Mouse (Mus musculus) spleen, postnatal 14 days (tissue): ENCODE data around the gene Nhlrc3.

Source experiments
- DNase-seq, 2 experiments: peaks; one replicate each; pipeline ENCODE4 v3.0.0; 2021 to 2022; ENCODE audit warnings: low spot score in 2 of 2

The Nhlrc3 gene

DNA sequence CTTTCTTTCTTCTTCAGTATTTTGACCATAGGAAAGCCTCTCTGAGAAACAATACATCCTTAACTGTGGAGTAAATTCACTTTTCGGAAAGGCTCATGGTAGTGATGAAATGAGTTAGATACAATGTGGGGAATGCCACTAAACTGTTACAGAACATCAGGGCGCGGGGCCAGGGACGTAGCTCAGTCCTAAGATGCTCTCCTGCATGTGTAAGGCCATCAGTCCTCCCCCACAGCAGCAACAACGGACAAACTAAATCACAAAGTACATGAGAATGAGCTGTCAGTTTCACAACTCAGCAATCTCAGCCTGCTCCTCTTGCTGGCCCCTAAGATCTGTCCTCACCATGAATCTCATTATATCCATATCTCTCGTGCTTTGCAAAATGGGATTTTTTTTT is 8.6 kb downstream of the Nhlrc3 start:
- DNase-seq, result no peak

DNA sequence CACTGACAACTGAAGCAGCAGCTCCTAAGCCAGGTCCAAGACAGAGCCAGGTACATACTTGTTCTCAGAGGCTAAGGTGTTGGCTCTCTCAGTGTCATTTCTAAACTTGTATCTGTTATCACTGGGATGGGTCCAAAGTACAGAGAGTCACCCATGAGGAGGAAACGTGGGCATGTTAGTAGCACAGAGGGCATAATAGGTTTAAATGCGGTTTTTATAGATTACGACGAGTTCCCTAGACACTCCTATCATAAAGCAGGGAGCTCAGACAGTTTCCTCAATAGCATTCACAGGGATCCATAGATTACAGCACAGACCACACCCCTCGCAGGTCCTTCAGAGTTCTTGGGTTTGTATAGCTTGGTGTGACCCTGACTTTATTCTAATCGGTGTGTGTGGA is 9.1 kb downstream of the Nhlrc3 start:
- no peak for DNase-seq

DNA sequence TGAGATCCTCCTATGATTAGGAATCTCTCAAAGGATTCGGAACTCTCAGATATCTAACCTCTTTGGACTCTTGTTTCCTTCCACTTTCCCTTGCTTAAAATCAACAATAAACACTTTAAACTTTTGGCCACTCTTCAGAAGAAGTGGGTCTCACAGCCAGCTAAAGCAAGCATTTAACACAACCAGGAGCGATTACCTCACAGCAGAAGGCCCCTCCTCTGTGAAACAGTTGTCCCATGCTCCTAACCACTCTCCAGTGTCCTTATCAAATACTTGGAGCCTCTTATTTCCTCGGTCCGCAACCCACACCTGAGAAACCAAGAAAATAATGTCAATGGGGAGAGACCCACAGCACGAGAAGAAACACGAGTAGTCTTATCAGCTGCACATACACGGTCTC is 9.8 kb downstream of the Nhlrc3 start:
- DNase-seq, result no peak

DNA sequence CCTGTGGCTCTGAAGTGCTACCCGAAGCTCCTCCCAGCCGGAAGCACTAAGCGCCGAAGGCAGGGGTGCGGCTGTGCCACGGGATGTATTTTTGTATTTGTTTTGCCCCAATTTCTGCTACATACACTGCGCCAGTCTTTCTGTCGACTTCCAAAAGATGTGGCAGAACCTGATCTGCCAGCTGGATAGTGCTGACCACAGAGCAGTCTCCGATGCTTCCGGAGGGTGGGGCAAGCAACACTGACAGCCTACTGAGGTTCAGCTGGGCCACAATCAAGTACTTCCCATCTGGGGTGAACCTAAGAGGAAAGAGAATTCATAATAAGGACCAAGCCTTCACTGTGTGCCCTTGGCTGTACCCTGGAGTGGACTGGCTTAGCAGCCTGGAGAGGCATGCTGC is 10.8 kb downstream of the Nhlrc3 start:
- no peak for DNase-seq

DNA sequence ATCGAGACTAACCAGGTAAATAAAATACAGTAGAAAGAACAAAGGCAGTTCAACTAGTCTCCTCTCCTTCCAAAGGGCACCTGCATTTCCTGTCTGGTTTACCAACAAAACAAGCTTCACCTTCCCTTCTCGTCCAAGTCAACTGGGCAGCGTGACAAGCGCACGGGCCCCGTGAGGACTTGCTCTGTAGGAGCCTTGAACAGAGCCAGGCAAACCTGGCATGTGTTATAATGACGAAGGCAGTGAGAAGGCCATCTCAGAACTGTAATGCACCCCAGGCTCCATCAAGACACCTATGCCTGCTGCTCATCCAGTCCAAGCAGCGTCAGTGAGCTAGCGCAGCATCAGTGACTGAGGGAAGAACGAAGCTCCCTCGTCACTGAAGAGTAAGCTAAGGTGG is 12.5 kb downstream of the Nhlrc3 start:
- no peak for DNase-seq

- no peak for DNase-seq
Measured at GRCm38 (mm10) chr3:53448208-53448607, 14.9 kb downstream of the Nhlrc3 start.

- no peak for DNase-seq
Measured at GRCm38 (mm10) chr3:53446801-53447200, 16.3 kb downstream of the Nhlrc3 start.

- DNase-seq, result no peak
Measured at GRCm38 (mm10) chr3:53445540-53445939, 17.6 kb downstream of the Nhlrc3 start.

DNA sequence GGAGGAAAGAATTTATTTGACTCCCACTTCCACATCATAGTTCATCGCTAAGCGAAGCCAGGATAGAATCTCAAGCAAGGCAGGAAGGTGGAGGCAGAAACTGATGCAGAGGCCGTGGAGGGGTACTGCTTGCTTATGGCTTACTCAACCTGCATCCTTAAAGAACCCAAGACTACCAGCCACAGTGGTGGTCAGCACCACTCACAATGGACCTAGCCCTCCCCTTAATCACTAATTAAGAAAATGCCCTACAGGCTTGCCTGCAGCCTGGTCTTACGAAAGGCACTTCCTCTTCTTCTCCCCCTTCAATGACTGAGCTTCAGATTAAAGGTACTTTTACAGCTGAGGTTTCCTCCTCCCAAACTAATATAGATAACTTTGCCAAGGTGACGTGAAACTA is 26.6 kb downstream of the Nhlrc3 start:
- no peak for DNase-seq

DNA sequence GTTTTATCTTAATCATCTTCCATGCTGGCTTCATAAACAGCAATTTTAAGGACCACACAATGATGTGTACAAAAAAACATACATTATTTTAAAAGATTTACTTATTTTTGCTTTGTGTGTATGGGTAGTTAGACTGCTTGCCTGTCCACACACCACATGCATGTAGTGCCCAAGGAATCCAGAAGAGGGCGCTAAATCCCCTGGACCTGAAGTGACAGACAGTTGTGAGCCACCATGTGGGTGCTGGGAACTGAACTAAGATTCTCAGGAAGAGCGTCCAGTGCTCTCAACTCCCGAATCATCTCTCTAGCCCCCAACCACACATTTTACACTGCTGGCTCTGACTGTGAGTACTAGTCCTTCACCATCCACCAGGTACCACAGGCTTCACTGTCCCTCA is 28.5 kb downstream of the Nhlrc3 start:
- no peak for DNase-seq

GRCm38 (mm10) chr3:53423576-53423975 is 39.6 kb downstream of the Nhlrc3 start:
- no peak for DNase-seq

DNA sequence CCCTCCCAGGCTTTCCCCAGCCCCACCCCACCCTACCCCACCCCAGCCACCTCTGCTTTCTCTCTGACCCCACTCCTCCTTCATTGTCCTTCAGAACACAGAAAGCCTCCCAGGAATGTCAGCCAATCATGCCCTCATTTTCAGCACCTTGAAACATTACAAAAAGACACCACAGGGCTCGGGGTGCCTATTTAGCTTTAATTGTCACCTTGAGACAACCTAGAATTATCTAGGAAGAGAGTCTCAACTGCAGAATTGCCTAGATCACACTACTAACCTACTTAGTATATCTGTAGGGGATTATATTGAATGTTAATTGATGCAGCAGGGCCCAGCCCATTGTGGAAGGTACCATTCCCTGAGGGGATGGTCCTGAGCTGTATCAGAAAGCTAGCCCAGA is 40.4 kb downstream of the Nhlrc3 start:
- DNase-seq, result no peak

- DNase-seq, result no peak
Measured at GRCm38 (mm10) chr3:53421656-53422055, 41.5 kb downstream of the Nhlrc3 start.

- DNase-seq, result no peak
Measured at GRCm38 (mm10) chr3:53417701-53418100, 45.4 kb downstream of the Nhlrc3 start.

GRCm38 (mm10) chr3:53416036-53416506 is 47.1 kb downstream of the Nhlrc3 start:
- DNase-seq, result no peak

- no peak for DNase-seq
Measured at GRCm38 (mm10) chr3:53413959-53414358, 49.2 kb downstream of the Nhlrc3 start.

- DNase-seq, result no peak
Measured at GRCm38 (mm10) chr3:53413465-53413864, 49.7 kb downstream of the Nhlrc3 start.

DNA sequence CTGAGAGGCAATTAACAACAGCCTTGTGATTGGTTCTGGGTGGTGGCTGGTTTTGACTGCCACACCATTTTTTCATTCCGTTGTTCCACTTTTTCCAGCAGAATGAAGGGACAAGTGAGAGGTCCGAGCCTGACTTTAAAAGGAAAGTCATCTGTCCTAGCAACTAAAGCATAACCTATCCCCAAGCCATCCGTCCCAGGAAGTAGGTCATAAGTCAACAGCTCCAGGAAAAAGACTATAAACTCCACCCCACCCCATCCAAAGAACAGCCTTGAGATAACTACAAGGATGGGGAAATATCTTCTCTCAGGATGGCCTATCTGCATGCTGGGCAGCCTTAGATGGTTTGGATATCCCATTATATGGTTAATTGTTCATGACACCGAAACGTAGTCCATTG is 50.9 kb downstream of the Nhlrc3 start:
- no peak for DNase-seq

DNA sequence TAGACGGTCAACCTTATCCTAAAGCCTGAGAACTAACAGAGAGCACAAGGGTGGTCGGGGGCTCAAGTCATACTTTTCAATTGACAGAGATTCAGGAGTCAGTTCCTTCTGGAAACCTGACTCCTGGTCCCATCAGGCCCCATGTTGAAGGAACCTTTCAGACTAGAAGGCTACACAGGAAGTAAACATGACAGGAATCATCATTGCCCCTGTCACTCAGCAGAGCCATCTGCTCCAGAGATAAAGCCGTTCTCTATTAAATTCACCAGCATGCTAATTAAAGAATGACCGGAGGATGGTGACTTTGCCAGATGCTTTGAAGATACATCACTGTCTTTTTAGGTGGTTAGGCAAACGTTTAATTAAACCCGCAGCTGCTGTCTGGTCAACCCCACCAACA is 53.1 kb downstream of the Nhlrc3 start:
- no peak for DNase-seq

- DNase-seq, result no peak
Measured at GRCm38 (mm10) chr3:53407145-53407544, 56.0 kb downstream of the Nhlrc3 start.
